Mouse (Mus musculus): ENCODE data around the gene Sst.

DNA sequence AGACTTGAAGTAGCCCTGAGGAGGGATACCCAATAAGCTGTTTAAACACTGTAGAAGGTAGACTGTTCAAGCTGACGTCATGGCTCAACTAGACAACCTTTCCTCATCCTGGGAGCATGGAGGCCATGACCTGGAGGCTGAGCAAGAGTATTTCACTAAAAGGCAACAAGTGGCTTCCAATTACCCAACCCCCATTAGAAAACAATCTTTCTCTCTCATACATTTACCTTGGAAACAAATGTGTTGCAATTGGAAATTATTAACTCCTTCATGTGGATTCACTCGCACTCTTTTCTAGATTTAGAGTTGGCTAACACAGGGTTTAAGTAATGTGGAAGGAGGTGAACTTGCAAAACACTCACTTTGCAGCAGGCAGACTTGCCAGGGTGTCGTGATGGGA is 4.4 kb upstream of the Sst start:
- TF ChIP-seq POLR2A (IDR thresholded peaks at IDR 0.05; ENCODE audit: insufficient read depth, low read depth, low read length) (no peak), CTCF (IDR thresholded peaks at IDR 0.05) (no peak), EP300 (IDR thresholded peaks at IDR 0.05; ENCODE audit: insufficient read depth, low read depth, low read length) (no peak)

Data from heart, adult 2 months (tissue).